Mouse (Mus musculus) embryonic facial prominence, embryonic 10.5 days (tissue): ENCODE results near the gene Tmem236. TPM values are rescaled to one million over a fixed set of nuclear protein-coding genes. Genes with fewer than 3 reads are reported as not detected.

Source experiments
- DNase-seq: peaks from one replicate; pipeline ENCODE4 v3.0.0-alpha.2; 2017; ENCODE audit warnings: low spot score
- H3K27ac ChIP-seq: fragments of 300-500 bp; sonication (generic); replicated peaks from 2 replicates; pipeline ENCODE4 v1.5.1; 2016; ENCODE audit warnings: mild to moderate bottlenecking
- H3K27me3 ChIP-seq: fragments of 300-500 bp; sonication (generic); replicated peaks from 2 replicates; pipeline ENCODE4 v1.6.1; 2016; ENCODE audit warnings: low read depth, mild to moderate bottlenecking; ENCODE audit not compliant: poor library complexity, severe bottlenecking
- H3K36me3 ChIP-seq: fragments of 300-500 bp; sonication (generic); replicated peaks from 2 replicates; pipeline ENCODE4 v1.6.1; 2016; ENCODE audit warnings: mild to moderate bottlenecking, moderate library complexity
- H3K4me1 ChIP-seq: fragments of 300-500 bp; sonication (generic); 2 replicates; pipeline ENCODE4 v1.6.1; 2016
- H3K4me3 ChIP-seq: fragments of 300-500 bp; sonication (generic); 2 replicates; pipeline ENCODE4 v1.5.1; 2016; ENCODE audit warnings: mild to moderate bottlenecking, moderate library complexity
- H3K9me3 ChIP-seq: fragments of 300-500 bp; sonication (generic); 2 replicates; pipeline ENCODE4 v1.6.1; 2016; ENCODE audit warnings: mild to moderate bottlenecking
- WGBS: fragments of 180-500 bp; shearing (Covaris S2); methylation state at CpG from one replicate; pipeline ENCODE4 v1.1.7; 2016; 5-methylcytosine and 5-hydroxymethylcytosine counted together
- polyA plus RNA-seq: library from polyadenylated mRNA; unstranded; fragments of >200 nt; fragmentation: Nextera tagmentation; extraction: Ambion mirVana; gene quantifications from 2 replicates; pipeline ENCODE4 v1.2.1, GENCODE M21; 2016

Gene Tmem236
- polyA plus RNA-seq, 1 experiment from 2014 or later: not detected

DNA sequence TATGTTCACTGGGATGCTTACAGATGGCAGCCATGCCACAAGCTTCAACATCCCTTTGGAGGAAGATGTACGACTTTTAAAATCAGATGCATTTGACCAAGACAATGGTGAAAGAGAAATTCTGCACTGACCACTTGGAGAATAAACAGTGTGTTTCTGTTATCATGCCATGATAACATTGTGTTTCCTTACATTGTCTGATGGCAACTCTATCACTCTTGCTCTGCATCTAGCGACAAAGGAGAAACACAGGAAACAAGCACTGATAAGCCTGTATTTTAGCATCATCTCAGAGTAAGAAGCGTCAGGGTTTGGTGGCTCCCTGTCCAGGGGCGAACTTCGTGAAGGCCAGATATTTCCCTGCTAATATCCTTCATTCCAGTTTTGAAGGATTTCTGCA lies 61.0 kb downstream of the Tmem236 start:
- Histone ChIP-seq H3K36me3 (no peaks in the 10 kb centered on the region), H3K27ac (no peak overlapping the region), H3K4me3 (no peak overlapping the region), H3K4me1 (no peaks in the 10 kb centered on the region), H3K9me3 (no peaks in the 10 kb centered on the region), H3K27me3 (no peaks in the 10 kb centered on the region)
- 90% methylated on average over 5 of the region's 5 CpGs for WGBS
- DNase-seq: no peak

- Histone ChIP-seq H3K9me3 (no peaks in the 10 kb centered on the region), H3K27ac (no peak overlapping the region), H3K4me3 (no peak overlapping the region), H3K36me3 (no peaks in the 10 kb centered on the region), H3K27me3 (no peaks in the 10 kb centered on the region), H3K4me1 (no peaks in the 10 kb centered on the region)
- no peak for DNase-seq
- 88% methylated on average over 4 of the region's 4 CpGs for WGBS
These were observed 62.6 kb downstream of the Tmem236 start for GRCm38 (mm10) chr2:14236920-14237319.

DNA sequence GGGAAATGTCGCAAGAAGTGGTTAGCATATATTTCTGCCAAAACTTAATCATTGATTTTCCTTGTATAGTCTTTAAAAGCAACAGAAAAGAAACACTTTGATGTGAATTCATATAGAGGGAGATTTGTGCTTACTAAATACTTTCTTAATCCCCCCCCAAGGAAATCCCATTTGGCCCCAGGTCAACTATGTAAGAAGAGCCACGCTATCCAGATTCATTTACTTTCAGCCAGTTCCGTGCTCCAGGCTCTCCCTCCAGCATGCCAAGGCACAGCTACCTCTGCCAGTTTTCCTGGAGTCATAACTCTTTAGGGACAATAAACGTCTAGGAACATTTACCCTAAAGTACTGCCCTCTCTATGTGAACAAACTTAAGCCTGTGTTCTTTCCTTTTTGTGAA lies 63.4 kb downstream of the Tmem236 start:
- H3K4me1 ChIP-seq: no peaks in the 10 kb centered on the region

GRCm38 (mm10) chr2:14239151-14239550 lies 64.8 kb downstream of the Tmem236 start:
- Histone ChIP-seq H3K27me3 (no peaks in the 10 kb centered on the region), H3K27ac (no peak overlapping the region), H3K36me3 (no peaks in the 10 kb centered on the region), H3K4me3 (no peak overlapping the region), H3K9me3 (no peaks in the 10 kb centered on the region), H3K4me1 (no peaks in the 10 kb centered on the region)
- DNase-seq: no peak
- WGBS: 65% methylated on average over 5 of the region's 5 CpGs

More for the DNA sequence above, 63.4 kb downstream of the Tmem236 start:
- no peaks in the 10 kb centered on the region for H3K27me3 ChIP-seq
- H3K27ac ChIP-seq: no peak overlapping the region
- no peaks in the 10 kb centered on the region for H3K9me3 ChIP-seq
- no peaks in the 10 kb centered on the region for H3K36me3 ChIP-seq
- no peak overlapping the region for H3K4me3 ChIP-seq
- WGBS: 69% methylated on average over 4 of the region's 4 CpGs
- no peak for DNase-seq

DNA sequence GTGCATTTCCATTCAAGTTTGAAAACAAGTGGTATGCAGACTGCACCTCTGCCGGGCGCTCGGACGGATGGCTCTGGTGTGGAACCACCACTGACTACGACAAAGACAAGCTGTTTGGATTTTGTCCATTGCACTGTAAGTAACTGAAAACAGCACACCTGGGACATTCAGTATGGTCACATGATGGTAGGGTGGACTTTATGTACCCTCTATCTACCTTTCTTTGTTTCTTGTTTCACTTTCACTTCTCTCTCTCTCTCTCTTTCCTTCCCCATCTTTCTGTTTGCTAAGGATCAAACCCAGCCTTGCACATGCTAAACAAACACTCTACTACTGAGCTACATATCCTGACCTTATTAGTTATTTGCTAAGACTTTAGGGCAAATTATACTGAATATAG lies 69.8 kb downstream of the Tmem236 start:
- H3K27me3 ChIP-seq: no peaks in the 10 kb centered on the region
- no peaks in the 10 kb centered on the region for H3K4me1 ChIP-seq
- no peak overlapping the region for H3K4me3 ChIP-seq
- DNase-seq: no peak
- no peaks in the 10 kb centered on the region for H3K36me3 ChIP-seq
- no peaks in the 10 kb centered on the region for H3K9me3 ChIP-seq
- 91% methylated on average over 5 of the region's 5 CpGs for WGBS
- no peak overlapping the region for H3K27ac ChIP-seq

- Histone ChIP-seq H3K4me3 (no peak overlapping the region), H3K4me1 (no peaks in the 10 kb centered on the region), H3K27ac (no peak overlapping the region), H3K27me3 (no peaks in the 10 kb centered on the region), H3K9me3 (no peaks in the 10 kb centered on the region), H3K36me3 (no peaks in the 10 kb centered on the region)
- no peak for DNase-seq
- WGBS: 86% methylated on average over 2 of the region's 2 CpGs
These were observed 70.3 kb downstream of the Tmem236 start for GRCm38 (mm10) chr2:14244668-14245067.

GRCm38 (mm10) chr2:14249839-14250564 lies 75.7 kb downstream of the Tmem236 start:
- no peaks in the 10 kb centered on the region for H3K9me3 ChIP-seq
- no peak for DNase-seq
- H3K4me3 ChIP-seq: no peak overlapping the region
- no peaks in the 10 kb centered on the region for H3K27me3 ChIP-seq
- no peaks in the 10 kb centered on the region for H3K4me1 ChIP-seq
- no peak overlapping the region for H3K27ac ChIP-seq
- WGBS: 88% methylated on average over 3 of the region's 3 CpGs
- no peaks in the 10 kb centered on the region for H3K36me3 ChIP-seq

DNA sequence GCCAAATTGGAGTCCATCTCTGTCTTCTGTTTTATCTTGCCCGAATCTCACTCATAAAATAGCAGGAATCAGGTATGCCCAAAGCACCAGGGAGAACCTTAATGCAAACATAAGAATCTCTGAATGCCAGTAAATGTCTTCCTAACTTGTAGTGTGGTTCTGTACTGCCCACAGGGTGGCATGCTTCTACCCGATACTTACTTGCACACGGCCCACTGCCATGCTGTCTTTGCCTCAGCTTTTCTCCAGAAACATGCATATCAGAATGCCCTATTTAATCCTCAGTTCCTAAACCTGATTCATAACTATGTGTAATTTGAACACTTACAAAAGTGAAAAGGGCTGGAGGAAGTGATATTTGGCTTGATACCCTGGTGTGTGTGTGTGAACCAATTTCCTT lies 77.6 kb downstream of the Tmem236 start:
- Histone ChIP-seq H3K4me3 (no peak overlapping the region), H3K27ac (no peak overlapping the region), H3K9me3 (no peaks in the 10 kb centered on the region), H3K27me3 (no peaks in the 10 kb centered on the region), H3K36me3 (no peaks in the 10 kb centered on the region), H3K4me1 (no peaks in the 10 kb centered on the region)
- DNase-seq: no peak
- WGBS: 78% methylated on average over 3 of the region's 3 CpGs

DNA sequence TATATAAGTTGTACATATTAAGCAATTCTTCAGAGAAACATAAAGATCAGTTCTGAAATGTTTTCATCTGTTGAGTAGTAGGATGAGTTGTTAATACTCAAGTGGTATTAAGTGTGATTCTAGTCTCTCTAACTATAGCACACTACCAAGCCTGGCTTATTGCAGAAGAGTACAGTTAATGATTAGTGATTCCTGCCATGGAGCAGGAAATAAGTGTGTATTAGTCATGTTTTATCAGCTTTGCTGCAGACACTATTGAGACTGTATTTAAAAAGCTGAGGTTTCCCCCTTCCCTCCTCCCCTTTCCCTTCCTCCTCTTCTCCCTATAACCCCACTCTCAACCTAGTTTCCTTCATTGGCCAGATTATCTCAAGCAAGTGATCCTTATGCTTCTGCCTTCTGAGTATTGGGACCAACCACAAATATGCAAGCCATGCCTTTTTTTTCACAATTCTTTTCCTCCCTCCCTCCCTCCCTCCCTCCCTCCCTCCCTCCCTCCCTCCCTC lies 84.1 kb downstream of the Tmem236 start:
- Histone ChIP-seq H3K36me3 (no peaks in the 10 kb centered on the region), H3K27ac (no peak overlapping the region), H3K4me1 (no peaks in the 10 kb centered on the region), H3K9me3 (no peaks in the 10 kb centered on the region), H3K4me3 (no peak overlapping the region), H3K27me3 (no peaks in the 10 kb centered on the region)
- no peak for DNase-seq

DNA sequence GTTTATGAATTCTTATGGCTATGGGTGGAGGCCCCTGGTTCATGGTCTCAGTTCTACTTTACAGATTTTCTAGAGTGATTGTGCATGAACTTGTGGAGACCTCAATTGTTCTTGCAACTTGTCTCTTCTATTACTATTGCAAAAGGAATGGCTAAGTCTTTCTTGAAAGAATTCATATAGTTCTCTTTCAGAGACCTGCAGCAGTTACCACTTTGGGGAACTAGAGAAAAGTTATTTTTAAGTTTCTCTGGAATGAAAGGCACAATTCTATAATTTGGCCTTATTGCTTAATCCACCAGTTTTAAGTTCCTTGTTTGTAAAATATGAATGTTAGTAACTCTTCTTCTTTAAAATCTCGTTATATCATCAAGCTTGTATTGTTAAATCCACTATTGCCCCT lies 87.8 kb downstream of the Tmem236 start:
- Histone ChIP-seq H3K27me3 (no peaks in the 10 kb centered on the region), H3K4me1 (no peaks in the 10 kb centered on the region)
- WGBS: 81% methylated on average over 1 of the region's 1 CpGs

DNA sequence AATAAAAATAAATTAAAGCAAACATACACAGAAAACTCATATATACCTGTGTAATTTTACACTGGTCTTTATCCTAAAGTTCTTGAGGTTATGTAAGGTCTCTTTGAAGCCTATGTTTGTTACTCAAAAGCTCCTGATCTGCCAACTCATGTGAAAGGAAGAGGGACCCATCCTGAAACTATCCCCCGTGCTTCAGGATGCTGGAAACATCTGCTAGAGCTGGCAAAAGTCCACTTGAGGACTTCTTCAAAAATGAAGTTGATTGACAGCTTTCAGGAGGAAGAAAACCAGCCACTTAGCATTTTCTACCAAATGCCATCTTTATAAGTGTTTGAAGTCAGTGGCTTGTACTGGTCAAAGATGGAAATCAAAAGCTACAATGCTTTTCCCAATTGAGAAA lies 94.8 kb downstream of the Tmem236 start:
- Histone ChIP-seq H3K4me3 (no peak overlapping the region), H3K36me3 (no peaks in the 10 kb centered on the region), H3K27me3 (no peaks in the 10 kb centered on the region), H3K27ac (no peak overlapping the region), H3K4me1 (no peaks in the 10 kb centered on the region), H3K9me3 (no peaks in the 10 kb centered on the region)
- 73% methylated on average over 1 of the region's 1 CpGs for WGBS
- DNase-seq: no peak

More for the DNA sequence above, 87.8 kb downstream of the Tmem236 start:
- Histone ChIP-seq H3K36me3 (no peaks in the 10 kb centered on the region), H3K4me3 (no peak overlapping the region), H3K9me3 (no peaks in the 10 kb centered on the region), H3K27ac (no peak overlapping the region)
- DNase-seq: no peak
